Mouse (Mus musculus) lung, postnatal 36 days (tissue): ENCODE measurements around the gene BC017158.
A peak's percentile ranks its signal among the peaks of the same experiment; 100 is the strongest.

Experiments used
- DNase-seq: peaks from one replicate; pipeline ENCODE4 v3.0.0; 2022; ENCODE audit warnings: mixed read lengths

BC017158 gene

DNA sequence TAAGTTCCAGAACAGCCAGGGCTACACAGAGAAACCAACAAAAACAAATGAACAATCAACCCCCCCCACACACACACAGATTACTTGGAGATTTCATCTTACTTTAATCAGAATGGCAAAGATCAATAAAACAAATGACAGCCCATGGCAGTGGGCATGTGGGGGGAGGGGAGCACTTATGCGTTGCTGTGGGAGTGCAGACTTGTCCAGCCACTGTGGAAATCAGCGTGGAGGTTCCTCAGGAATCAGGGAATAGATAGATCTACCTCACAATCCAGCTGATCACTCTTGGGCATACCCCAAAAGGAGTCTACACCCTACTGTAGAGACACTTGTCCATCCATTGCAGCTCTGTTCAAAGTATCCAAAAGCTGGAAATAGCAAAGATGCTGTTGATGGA lies 43.0 kb downstream of the BC017158 start:
- no peak for DNase-seq

DNA sequence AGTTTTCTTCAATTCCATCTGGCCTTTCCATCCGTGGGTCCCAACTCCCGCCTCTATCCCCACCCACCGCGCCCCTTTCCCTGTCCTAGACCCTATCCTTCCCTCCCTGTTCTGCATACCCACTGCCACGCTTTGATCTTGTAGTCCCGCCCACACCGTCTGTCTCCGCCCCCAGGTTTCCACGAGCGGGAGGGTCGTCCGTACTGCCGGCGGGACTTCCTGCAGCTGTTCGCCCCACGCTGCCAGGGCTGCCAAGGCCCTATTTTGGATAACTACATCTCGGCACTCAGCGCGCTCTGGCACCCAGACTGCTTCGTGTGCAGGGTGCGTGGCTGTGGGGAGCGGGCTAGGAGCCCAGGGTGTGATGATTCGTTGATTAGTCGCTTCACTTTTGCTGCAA lies 45.4 kb downstream of the BC017158 start:
- peak; percentile 28 for DNase-seq

DNA sequence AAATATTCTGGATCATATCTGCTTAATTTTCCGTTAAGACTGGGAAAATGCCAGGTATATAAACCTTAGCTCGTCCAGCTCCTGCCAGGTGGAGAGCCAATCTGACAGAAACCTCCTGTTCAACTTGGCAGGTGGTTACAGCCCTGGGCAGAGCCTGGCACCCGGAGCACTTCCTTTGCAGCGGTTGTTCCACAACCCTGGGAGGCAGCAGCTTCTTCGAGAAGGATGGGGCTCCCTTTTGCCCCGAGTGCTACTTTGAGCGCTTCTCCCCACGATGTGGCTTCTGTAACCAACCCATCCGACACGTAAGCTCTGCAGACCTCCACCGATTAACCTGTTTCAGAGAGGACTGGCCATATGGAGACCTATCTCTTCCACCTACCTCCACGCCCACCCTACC lies 46.0 kb downstream of the BC017158 start:
- no peak for DNase-seq

DNA sequence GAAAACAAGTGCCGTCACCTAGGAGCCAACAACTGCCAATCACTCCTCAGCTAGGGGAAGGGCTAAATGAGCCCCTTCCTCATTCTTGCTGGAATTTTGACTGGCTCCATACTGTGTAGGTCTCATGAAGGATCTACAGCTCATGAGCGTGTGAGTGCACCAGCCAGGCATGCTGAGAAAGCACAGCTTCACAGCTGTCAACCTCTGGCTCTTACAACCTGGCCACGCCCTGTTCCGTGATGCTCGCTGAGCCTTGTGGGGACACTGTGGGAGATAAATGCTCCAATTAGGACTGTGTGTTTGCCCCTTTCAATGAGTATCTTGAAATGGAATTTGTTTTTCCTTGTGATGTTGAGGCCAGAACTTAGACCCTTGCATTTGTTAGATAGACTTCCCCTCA lies 48.0 kb downstream of the BC017158 start:
- DNase-seq, result no peak

DNA sequence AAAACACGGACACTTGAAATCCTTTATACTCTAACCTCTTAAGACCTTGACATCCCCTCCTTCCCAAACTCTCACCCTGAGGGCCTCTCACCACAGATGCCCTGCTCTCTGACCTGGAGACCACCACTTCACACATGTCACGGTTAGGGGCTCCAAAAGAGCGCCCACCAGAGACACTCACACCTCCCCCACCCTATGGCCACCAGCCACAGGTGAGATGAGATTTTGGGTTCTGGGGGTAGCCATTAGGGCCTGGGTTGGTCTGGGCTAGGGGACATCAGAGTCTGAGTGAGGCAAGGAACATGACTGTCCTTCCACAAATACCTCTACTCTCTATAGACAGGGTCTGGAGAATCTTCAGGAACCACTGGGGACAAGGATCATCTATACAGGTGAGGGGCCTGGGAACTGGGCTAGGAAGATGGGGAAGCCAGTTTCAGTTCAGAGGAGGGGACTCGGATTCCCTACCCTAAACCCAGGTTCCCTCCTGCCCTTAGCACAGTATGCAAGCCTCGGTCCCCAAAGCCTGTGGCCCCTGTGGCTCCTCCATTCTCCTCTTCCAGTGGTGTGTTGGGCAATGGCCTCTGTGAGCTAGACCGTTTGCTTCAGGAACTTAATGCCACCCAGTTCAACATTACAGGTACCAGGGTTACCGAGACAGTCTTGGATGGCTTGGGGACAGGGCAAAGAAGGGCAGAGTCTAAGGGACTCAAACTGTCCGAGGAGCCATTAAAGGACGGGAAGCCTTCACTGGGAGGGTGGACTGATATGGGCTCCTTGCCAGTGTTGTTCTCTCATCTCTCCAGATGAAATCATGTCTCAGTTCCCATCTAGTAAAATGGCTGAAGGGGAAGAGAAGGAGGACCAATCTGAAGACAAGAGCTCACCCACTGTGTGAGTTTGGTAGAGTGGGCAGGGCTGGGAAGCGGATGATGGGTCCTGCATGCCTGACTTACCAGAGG lies 49.6 kb downstream of the BC017158 start:
- no peak for DNase-seq

DNA sequence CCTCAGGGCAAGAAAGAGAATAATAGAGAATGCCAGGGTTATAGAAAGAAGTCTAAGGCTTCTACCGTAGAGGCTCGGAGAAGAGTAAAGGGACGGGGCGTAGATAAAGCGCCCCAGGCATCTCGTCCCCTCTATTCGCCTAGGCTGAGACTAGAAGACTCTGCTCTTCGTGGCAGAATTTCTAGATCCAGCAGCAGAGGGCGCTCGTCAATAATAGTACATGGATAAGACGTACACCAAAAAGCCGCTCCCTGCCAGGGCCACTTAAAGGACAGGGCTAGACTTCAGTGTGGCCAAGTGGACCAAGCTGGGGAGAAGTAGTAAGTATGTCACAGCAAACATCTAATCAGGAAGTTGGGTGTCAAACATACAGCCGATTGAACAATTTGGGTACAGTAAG lies 50.5 kb downstream of the BC017158 start:
- DNase-seq, result peak; percentile 97

DNA sequence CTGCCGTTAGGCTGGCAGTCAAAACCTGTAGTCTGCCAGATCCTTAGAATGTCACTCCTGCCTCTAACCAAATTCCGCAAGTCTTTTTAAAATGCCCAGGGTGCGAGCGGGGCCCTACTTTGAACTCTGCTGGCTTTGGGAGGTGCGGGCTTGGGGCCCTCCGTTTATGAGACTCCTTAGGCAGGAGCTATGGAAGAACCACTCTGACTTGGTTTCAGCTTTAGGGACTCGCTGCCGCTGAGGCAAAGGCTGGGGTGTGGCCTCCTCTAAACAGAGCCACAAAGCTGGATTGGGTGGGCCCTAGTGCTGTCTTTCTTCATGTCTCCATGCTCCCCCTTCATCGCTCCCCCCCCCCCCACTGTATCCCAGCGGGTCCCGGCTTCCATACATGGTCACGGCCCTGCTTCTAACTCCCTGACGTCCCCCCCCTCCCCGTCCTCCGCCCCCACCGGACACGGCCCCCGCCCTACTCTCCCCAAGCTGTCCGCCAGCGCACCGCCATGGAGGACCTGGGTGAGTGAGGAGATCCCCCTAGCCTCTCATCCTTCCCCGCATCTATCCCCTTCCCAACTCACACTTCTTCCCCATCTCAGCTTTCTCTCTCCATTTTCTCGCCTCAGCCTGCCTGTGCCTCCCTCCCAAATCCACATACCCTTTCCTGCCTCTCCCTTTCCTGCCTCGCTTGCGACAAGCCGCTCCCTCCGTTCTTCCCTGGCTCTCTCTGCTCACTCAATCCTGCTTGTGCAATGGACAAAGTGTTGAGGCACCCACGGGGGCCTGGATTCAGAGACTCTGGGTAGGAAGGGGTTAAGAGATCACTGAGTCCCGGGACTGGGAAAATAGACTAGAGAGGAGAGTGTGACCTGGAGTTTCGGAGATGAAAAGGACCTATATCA lies 51.2 kb downstream of the BC017158 start, which contains the start of gene Tgfb1i1:
TSS of gene Tgfb1i1 (plus strand) at position 317 of the 896 bp plus-strand sequence.
- DNase-seq, result peak; percentile 84

DNA sequence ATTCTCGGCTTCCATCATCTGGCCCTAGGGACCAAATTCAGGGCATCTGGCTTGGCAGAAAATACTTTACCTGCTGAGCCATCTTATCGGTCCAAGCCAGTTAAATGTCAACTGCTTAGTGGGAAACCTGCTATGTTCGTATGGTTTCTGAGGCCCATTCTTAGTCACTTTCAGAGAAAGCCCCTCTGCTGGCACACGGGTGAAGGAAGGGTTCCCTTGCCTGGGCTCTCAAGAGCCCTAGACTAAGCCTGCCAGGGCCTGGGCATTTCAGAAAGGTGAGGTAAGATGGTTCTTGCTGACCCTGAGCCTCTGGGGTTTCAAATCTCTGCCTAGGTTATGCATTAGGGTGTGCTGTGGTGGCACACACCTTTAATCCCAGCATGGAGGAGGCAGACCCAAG lies 52.4 kb downstream of the BC017158 start:
- no peak for DNase-seq

DNA sequence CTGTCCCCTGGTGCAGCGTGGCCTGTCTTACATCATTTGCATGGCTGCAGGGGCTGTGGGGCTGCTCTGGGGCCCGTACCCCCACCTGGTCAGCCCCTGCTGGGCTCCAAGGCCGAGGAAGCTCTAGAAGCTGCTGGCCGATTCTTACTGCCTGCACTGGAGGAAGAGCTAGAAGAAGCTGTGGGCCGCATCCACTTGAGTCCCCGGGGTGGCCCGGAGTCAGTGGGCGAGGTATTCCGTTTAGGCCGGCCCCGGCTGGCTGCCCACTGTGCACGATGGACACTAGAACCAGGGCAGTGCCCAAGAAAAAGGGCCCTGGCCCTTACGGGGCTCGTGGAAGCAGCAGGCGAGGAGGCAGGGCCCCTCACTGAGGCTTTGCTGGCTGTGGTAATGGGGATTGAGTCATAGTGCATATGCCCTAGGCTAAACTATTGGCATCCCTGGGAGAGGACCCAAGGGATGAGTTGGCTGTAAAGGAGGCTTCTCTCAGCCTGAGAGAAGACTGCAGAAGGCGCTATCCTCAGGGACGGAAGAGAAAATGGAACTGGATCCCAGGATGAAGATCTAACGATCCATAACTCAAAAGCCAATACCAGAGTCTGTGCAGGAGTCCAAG lies 53.5 kb downstream of the BC017158 start:
- DNase-seq, result no peak

DNA sequence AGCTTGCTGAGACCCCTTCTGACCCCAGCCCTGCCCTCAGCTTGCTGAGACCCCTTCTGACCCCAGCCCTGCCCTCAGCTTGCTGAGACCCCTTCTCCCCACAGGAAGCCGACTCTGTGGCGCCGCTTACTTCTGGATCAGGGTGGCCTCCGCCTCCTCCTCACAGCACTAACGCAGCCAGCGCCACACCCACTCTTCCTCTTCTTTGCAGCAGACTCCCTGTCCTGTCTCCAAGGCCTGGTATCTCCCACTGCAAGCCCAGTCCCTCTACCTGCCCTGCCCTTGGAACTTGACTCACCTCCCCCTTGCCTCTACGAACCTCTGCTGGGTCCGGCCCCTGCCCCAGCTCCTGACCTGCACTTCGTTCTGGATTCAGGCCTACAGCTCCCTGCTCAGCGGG lies 54.0 kb downstream of the BC017158 start:
- peak; percentile 38 for DNase-seq

DNA sequence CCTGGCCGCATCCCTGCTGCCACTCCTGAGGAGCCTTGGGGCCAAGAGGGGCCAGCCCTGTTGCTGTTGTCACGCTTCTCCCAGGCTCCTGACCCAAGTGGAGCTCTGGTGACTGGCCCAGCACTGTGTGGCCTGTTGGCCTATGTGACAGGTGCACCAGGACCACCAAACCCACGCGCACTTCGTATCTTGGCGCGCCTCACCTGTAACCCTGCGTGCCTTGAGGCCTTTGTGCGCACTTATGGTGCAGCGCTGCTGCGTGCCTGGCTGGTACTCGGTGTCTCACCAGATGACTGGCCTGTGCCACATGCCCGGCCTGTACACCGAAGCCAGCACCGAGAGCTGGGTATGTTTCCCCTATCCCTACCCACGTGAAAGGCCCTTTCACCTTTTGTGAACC lies 55.6 kb downstream of the BC017158 start:
- DNase-seq, result no peak

DNA sequence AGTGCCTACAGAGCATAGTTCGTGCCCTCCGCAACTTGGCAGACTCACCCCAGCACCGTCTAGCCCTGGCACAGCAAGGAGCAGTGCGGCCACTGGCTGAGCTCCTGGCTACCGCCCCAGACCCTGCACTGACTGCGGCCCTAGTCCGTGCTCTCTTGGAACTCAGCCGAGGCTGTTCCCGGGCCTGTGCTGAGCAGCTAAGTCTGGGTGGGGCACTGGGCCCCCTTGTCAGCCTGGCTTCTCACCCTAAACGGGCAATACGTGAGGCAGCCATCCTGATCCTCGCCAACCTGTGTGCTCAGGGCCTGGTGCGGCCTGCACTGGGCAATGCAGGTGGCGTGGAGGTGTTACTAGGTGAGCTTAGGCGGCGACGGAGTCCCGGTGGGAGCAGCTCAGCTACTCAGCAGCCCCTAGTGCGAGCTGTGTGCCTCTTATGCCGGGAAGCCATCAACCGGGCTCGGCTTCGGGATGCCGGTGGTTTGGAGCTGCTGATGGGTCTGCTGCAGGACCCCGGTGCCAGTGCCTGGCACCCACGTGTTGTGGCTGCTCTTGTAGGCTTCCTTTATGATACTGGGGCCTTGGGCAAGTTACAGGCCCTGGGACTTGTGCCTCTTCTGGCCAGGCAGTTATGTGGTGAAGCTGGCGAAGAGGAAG lies 57.7 kb downstream of the BC017158 start:
- no peak for DNase-seq

DNA sequence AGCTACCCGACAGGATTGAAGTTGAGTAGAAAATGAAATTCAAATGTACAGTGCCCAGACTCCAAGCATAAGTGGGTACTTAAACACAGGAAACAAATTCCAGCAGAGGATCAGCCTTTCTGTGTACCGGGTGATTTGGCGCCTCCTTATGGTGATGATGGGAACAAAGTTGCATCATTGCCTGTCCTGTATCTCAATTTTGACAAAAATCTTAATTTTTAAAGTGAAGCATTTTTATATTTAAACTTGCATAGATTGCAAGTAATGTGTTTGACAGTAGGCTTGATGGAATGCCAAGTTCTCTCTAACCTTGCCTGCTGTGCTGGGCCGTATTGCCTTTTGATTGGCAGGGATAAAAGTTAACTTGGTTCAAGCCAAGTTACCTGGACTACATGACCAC lies 59.0 kb downstream of the BC017158 start:
- DNase-seq, result peak; percentile 78

DNA sequence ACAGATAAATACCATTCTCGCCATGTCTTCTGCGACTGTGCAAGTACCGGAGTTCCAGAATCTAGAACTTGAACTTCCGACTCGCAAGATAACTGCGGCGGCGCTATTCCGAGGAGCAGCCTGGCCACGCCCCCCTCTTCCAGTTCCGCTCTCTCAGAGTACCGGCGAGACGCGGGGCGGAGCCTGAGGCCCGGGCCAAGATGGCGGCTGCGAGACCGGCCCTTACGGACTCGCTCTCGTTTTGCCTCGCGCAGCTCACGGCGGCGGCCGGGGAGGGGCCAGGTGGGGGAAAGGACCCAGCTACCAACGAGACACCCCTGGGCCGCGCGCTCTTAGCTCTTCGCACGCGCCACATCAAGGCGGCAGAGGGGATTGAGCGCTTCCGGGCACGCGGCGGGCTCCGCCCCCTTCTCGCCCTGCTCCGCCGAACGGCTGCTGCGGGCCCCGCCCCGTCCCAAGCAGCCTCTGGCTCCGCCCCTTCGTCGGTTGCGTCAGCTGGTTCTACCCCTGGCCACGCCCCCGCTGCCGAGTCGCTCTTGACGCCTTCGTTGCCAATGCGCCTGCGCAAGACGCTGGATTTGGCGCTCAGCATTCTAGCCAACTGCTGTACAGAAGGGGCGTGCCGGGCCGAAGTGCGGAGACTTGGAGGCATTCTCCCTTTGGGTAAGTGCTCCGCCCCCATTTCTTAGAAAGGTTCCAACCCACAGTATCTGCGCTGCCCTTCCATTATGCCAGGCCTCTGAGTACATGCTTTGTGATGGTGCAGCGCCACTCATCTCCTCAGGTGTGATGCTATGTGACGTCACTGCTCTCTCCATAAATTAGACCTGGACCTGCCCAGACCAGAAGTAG lies 59.8 kb downstream of the BC017158 start, which contains the start of gene 9130023H24Rik:
TSS of gene 9130023H24Rik (minus strand) at position 105 of the 852 bp plus-strand sequence.
- DNase-seq, result peak; percentile 99

DNA sequence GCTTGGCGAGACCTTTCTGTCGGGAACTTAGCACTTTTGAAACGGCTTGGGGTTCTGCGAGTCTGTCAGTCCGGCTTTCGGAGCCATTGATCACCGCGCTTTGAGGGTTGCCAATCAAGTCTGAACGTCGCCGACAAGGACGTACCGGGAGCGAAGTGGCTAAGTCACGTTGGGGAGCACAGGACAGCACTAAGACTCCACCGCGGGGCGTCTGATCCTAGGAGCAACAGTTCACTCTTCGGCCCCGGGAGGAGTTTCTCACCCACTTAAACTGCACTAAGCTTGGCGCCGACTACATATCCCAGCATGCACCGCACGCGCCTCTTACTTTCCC lies 60.4 kb downstream of the BC017158 start:
- no peak for DNase-seq

DNA sequence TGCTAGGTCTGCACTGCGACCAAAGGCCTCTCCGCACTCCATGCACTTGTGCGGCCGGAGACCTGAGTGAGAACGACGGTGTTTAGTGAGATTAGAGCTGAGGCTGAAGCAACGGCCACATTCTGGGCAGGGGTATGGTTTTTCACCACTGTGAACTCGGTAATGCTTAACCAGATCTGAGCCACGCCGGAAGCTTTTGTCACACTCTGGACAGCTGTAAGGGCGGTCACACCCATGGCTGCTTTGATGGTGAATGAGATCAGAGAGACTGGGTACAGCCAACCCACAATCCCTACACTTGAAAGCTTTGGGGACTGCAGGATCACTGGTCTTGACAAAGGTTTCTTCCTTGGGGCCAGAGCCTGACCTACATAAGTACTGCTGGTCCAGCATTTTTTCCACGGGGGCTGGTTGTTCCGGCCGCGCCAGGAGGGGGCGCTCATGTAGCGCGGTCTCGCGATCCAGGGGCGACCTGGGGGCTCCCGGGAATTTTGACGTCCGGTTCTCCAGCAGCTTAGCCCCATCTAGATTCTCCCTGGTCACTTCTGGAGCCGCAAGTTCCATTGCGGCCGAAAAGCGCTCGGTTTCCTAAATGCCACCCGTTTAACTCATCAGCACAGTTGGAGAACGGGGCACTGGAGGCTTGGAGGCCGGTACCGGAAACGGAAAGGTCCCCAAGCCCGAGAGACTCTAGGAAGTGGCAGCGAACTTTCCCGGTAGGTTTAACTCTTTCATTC lies 60.9 kb downstream of the BC017158 start, which contains the start of gene Armc5:
TSS of gene Armc5 (plus strand) at position 487 of the 737 bp plus-strand sequence.
- peak; percentile 88 for DNase-seq

DNA sequence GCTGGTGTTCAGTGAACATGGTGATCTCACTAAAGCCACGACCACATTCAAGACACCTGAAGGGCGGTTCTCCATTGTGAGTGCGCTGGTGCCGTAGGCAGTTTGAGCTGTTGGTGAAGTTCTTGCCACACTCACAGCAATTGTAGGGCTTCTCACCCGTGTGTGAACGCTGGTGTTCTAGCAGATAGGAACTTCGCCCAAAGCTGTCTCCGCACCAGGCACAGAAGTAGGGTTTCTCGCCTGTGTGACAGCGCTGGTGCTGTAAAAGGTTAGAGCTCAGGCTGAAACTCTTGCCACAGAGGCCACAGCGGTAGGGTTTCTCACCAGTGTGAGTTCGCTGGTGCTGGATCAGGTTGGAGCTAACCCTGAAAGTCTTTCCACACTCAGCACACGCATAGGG lies 61.5 kb downstream of the BC017158 start:
- no peak for DNase-seq

DNA sequence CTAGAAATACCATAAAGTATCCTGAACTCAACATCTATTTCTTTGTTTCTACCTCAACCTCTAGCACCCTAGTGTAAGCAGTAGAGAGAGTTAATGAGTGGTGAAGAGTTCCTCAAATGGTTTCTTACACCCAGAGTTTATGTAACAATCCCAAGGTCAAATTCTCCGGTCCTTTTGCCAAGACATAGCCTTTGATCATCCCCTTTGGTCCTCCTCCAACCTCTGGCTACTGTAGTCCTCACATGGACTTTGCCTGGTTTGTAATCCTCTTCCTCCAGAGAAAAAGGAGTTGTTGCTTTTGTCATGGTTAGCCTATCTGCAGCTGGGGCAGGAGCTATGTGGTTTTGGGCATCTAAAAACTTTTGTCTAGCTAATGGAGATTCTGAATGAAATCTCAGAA lies 62.5 kb downstream of the BC017158 start:
- DNase-seq, result no peak

DNA sequence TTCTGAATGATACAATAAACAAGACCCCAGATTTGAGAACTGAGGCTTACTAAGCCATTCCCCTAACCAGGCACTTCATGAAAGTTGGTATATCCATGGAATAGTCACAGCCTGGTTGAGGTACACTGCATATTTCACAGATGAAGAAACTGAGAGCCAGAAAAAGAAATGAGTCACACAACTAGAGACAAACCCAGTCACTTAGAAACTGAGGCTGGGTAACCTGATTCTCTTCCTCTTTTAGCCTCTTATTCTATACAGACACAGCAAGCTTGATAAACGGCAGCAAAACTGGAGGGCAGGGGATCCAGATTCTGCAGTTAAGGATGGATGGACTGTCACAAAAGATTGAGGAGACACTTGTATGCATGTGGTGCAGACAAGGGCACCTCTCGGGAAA lies 63.2 kb downstream of the BC017158 start:
- DNase-seq, result no peak

DNA sequence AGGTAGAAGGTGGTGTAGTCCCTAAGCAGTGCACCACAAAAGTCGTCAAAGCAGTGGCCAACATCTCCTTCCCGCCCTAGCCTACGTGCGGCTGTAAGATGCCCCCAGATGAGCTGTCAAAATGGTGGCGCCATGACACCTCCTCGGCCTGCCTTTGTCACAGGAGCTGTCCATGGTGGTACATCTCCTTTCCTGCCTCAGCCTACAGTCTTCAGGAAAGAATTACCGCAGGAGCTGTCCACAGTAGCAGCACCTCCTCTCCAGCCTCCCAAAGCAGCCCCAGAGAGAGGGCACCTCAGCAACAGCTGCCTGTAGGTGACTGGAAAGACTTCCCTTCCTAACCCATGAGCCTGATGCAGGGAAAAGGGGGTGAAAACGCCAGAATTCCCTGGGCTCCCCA lies 66.2 kb downstream of the BC017158 start:
- DNase-seq, result no peak
